Mouse (Mus musculus) cerebral cortex, adult 2 months (tissue): Measurements from ENCODE around the gene Mutyh.

Experiments
- WGBS: fragments of 180-500 bp; shearing (Covaris S2); methylation state at CpG from one replicate; pipeline ENCODE4 v1.1.7; 2018; 5-methylcytosine and 5-hydroxymethylcytosine counted together

Mutyh gene

GRCm38 (mm10) chr4:116807197-116808129 is at the start of gene Mutyh, which contains the start of gene Toe1:
Gene Mutyh (plus strand): TSS chr4:116807723.
Gene Toe1 (minus strand): TSS chr4:116807640.
- under 1% methylated on average over 58 of the region's 58 CpGs for WGBS

- 83% methylated on average over 2 of the region's 2 CpGs for WGBS
Observed at GRCm38 (mm10) chr4:116761914-116762313, 45.6 kb upstream of the Mutyh start.

GRCm38 (mm10) chr4:116764001-116764400 is 43.5 kb upstream of the Mutyh start:
- 80% methylated on average over 5 of the region's 5 CpGs for WGBS

DNA sequence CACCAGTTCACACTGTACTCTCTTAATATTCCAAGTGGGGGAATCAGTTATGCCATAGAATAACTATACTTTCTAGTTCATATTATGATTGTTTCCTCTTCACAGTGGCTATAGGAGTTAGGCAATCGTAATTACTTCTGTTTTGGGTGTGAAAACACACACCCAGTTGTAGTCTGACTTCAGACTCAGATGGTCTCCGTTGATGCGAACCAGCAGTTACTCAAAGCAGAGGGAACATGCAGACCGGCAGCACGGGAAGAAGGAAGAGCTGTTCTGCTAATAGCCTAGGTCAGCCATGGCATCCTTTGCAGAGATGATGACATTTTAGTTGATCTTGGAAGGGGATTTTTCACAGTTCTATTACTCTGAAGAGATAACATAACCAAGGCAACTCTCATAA is 39.0 kb upstream of the Mutyh start:
- 85% methylated on average over 5 of the region's 5 CpGs for WGBS

DNA sequence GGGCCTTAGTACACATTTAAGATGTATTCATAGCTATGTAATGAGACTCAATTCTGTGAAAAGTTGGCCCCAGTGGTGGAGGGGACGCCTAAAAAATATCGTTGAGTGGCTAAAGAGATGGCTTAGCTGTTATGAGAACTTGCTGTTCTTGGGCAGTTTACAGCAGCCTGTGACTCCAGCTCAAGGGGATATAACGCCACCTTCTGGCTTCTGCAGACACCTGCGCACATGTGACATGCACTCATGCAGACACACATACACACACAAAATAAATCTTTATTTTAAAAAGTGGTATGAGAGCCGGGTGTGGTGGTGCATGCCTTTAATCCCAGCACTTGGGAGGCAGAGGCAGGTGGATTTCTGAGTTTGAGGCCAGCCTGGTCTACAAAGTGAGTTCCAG is 31.1 kb upstream of the Mutyh start:
- 92% methylated on average over 5 of the region's 5 CpGs for WGBS

- 90% methylated on average over 3 of the region's 3 CpGs for WGBS
Observed at GRCm38 (mm10) chr4:116777079-116777478, 30.4 kb upstream of the Mutyh start.

DNA sequence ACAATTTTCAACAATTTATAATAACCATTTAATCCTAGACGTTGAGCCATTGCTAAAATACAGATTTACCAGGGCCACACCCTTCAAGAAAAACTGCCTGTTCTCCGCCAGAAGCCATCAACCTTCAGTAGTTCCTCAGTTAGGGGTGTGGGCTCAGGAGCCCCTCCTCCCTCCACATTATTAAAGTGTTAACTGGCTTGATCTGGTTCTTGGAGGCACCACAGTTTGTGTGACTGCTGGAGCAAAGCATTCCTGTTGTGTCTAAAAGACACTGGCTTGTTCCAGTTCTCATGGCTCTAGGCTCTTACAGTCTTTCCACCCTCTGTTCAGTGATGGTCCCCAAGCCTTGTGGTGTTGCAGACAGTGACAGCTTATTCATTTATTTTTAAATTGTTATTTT is 27.0 kb upstream of the Mutyh start:
- WGBS = 93% methylated on average over 2 of the region's 2 CpGs

DNA sequence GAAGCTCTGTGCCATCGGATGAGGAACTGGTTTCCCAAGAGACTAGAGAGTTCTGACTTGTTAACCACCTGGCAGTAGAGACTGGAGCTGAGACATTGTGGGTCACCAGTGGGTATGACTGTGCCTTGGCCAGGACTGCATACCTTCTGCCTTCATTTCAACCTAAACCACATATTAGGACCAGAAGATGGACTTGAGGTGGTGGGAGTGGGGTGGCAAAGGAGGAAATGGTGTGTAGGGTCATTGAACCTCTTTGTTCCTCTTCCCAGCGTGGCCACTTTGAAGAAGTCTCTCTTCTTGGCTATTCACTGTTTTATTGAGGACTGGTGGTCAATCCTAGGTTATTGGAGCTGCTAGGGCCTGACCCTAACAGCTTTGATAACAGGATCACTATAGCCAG is 26.2 kb upstream of the Mutyh start:
- WGBS = 81% methylated on average over 2 of the region's 2 CpGs

DNA sequence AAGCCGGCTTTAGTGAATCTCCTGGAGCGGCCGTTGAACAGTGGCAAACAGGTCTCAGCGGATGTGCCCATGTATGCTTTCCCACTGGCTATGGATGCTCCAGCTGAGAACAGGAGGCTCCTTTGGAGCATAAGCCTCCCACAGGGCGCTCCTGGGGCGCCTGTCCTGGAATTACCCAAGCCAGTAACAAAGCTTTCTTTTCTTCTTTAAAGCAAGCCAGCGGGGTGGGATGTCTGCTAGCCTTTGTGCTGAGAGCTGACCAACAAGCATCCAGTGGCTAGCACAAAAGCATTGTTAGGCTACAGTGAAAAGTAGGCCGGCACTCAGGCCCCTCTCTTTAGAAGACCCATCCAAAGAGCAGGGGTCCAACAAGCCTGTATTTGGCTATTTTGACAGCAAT is 25.4 kb upstream of the Mutyh start:
- 59% methylated on average over 8 of the region's 8 CpGs for WGBS

DNA sequence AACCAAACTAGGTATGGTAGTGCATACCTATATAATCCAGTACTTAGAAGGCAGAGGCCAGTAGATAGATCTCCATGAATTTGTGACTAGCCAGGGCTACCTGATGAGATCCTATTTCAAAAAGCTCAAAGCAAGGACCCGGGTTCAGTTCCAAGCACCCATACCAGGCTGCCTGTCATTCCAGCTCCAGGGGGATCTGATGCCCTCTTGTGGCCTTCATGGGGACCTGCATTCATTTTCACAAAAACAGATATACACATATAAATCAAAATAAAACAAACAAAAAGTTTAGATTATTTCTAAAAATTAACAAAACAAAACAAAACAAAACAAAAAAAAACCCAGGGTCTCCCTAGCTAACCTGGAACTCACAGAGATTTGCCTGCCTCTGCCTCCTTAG is 20.9 kb upstream of the Mutyh start:
- 100% methylated on average over 1 of the region's 1 CpGs for WGBS

DNA sequence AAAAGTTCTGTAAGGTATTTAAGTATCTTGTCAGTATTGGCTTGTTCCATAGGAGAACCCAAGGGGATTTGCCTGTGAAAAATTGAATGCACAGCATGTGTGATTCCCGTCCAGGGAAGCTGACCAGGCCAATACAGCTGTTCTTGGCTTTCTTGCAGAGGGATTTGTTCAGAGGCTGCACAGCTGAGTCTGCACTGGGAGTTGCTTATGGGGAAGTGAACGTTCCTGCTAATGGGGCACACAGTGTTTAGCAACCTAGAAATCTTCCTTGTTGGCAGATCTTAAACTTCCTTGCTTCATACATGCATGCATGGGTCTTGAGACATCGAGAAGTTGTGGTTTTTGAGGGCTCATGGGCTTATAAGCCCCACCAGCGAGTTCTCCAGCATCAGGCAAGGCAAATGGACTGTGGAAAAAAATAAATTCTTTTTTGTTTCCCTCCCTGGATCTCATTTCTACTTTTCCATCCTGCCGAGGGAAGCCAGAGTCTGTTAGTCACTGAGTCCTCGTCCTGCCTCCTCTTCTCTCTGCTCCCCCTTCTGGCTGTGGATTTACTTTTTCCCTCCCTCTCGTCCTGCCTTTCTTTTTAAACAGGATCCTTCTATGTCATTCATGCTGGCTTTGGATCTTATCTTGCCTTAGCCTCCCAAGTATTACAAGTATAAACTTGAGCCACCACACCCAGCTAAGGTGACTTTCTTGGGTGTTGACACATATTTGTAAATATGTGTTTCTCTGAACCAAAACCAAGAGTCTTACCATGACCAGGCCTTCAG is 19.4 kb upstream of the Mutyh start:
- 40% methylated on average over 7 of the region's 7 CpGs for WGBS

GRCm38 (mm10) chr4:116788956-116789355 is 18.6 kb upstream of the Mutyh start:
- WGBS = 3% methylated on average over 3 of the region's 3 CpGs

DNA sequence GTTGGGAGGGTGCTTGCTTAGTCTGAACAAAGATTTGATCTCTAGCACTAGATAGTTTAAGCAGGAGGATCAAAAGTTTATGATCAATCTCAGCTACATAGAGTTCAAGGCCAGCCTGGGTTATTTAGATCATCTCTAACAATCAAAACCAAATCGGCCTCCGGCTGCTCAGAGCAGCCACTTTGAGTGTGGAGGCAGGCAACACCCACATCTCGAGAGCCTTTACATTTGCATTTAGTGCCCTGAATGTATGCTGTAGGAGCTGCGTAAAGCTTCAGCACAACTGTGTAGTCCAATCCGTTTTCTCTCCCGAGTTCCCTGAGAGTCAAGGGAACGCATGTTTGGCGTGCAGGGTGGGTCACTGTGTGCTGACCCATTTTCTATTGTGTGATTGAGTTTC is 15.1 kb upstream of the Mutyh start:
- WGBS = 63% methylated on average over 8 of the region's 8 CpGs

DNA sequence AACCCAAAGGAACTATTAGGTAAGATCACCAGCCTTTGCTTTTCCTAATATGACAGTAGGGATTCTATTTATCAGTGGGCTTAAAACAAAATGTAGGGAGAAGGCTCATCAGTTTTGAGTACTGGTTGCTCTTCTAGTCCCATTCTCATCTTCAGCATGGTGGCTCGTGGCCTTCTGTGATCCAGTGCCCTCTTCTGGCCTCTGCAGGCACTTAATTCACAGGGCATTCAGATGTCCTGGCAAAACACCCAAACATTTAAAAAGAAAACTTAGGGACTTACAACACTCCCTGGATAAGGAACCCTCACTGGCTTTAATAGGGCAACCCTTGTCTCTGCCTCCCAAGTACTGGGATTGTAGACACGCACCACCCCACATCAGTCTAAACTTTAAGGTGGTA is 13.2 kb upstream of the Mutyh start:
- 75% methylated on average over 2 of the region's 2 CpGs for WGBS

GRCm38 (mm10) chr4:116796442-116797110 is 10.9 kb upstream of the Mutyh start:
- 46% methylated on average over 1 of the region's 1 CpGs for WGBS

DNA sequence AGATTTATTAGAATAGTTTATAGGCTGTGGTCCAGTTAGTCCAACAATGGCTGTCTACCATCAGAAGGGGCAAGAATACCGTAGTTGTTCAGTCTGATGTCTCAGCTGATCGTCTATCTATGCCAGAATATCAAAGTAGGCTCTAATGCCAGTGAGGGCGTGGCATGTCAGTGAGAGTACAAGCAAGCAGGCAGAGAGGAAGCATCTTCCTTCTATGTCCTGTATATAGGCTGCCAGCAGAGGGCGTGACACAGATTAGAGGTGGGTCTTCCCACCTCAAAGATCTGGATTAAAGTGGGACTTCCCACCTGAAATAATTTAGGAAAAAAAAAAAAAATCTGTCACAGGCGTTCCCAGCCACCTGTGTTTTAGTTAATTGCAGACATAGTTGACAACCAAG is 7.6 kb upstream of the Mutyh start:
- WGBS = 43% methylated on average over 5 of the region's 5 CpGs

- WGBS = 86% methylated on average over 3 of the region's 3 CpGs
Observed at GRCm38 (mm10) chr4:116811012-116811411, 3.5 kb downstream of the Mutyh start.

- WGBS = 94% methylated on average over 5 of the region's 5 CpGs
Observed at GRCm38 (mm10) chr4:116815276-116815675, 7.8 kb downstream of the Mutyh start.

- WGBS = 78% methylated on average over 6 of the region's 6 CpGs
Observed at GRCm38 (mm10) chr4:116817486-116817885, 10.0 kb downstream of the Mutyh start.

GRCm38 (mm10) chr4:116819968-116820901 is 12.7 kb downstream of the Mutyh start:
- WGBS = 51% methylated on average over 32 of the region's 32 CpGs
